ENCODE assay signal across 8 mouse cellular contexts in genomic region chr14:47188475-47188847, GRCm38 (mm10). TPM values are rescaled to one million over a fixed set of nuclear protein-coding genes. Genes with fewer than 3 reads are reported as not detected.
DNase-seq lines count a peak whose midpoint lies in the region; ATAC-seq and TF ChIP-seq lines count a peak whose summit lies in the region.

No protein-coding gene starts in this region.

- TF ChIP-seq CTCF in liver, embryonic 14.5 days (IDR thresholded peaks at IDR 0.05; ENCODE audit: low read depth): no peak

- H3K4me1 ChIP-seq in forebrain, embryonic 13.5 days: peaks cover 6% of the 10 kb centered on the region
- H3K4me1 ChIP-seq in liver, embryonic 14.5 days (replicated peaks; ENCODE audit: control insufficient read depth in 2 of 2, insufficient read depth in 2 of 2, low read length in 1 of 2): peaks cover 5 to 8% of the 10 kb centered on the region in 2 experiments; a peak in 2 of 4 replicates

- peak overlapping the region; percentile 99 for H3K4me2 ChIP-seq in forebrain, embryonic 13.5 days
- H3K4me2 ChIP-seq in liver, embryonic 14.5 days (ENCODE audit: low read depth): peak overlapping the region; percentile 87

- TF ChIP-seq EP300 in liver, embryonic 14.5 days (IDR thresholded peaks at IDR 0.05; ENCODE audit: low read depth): no peak

- WGBS in forebrain, embryonic 13.5 days: 2% methylated on average over 16 of the region's 16 CpGs
- WGBS in liver, embryonic 14.5 days (ENCODE audit: insufficient replicate concordance): 1% methylated on average over 16 of the region's 16 CpGs

- peaks cover 23% of the 10 kb centered on the region for H3K27me3 ChIP-seq in forebrain, embryonic 13.5 days
- peaks cover 13% of the 10 kb centered on the region for H3K27me3 ChIP-seq in liver, embryonic 14.5 days (ENCODE audit: control insufficient read depth, insufficient read depth, low read length)

- no peaks in the 10 kb centered on the region for H3K9me3 ChIP-seq in forebrain, embryonic 13.5 days (replicated peaks)
- no peaks in the 10 kb centered on the region for H3K9me3 ChIP-seq in liver, embryonic 14.5 days (ENCODE audit: control insufficient read depth, low read length)

- H3K4me3 ChIP-seq in forebrain, embryonic 13.5 days: peak overlapping the region; percentile 63
- peak overlapping the region; percentile 64 to 76 for H3K4me3 ChIP-seq in liver, embryonic 14.5 days (ENCODE audit: insufficient read depth in 1 of 2, low read depth in 2 of 2, low read length in 2 of 2)

- H3K36me3 ChIP-seq in forebrain, embryonic 13.5 days (ENCODE audit: poor library complexity, severe bottlenecking): no peaks in the 10 kb centered on the region
- H3K36me3 ChIP-seq in liver, embryonic 14.5 days (replicated peaks; ENCODE audit: control insufficient read depth, insufficient read depth, low read depth): no peaks in the 10 kb centered on the region

- H3K27ac ChIP-seq in forebrain, embryonic 13.5 days: no peak overlapping the region
- no peak overlapping the region for H3K27ac ChIP-seq in liver, embryonic 14.5 days

- 0 out of 2 replicates have a peak, but pooled peaks have one; percentile 7 for ATAC-seq in frontal cortex, adult (ENCODE audit: low TSS enrichment)
- ATAC-seq in forebrain, embryonic 13.5 days: peak; percentile 40; the same call in 1 of the 2 replicates
- ATAC-seq in liver, embryonic 14.5 days (ENCODE audit: insufficient read depth): no peak

- peak overlapping the region; percentile 68 for H3K9ac ChIP-seq in forebrain, embryonic 13.5 days
- peak overlapping the region; percentile 59 for H3K9ac ChIP-seq in liver, embryonic 14.5 days (replicated peaks)

- no peak for DNase-seq in frontal cortex, adult 2 months (ENCODE audit: extremely low spot score in 1 of 2, low spot score in 1 of 2)
- DNase-seq in CD4-positive, CD25-positive, alpha-beta regulatory T cell, adult 2 months (ENCODE audit: low read depth, low spot score): peak; percentile 52
- no peak for DNase-seq in liver, embryonic 14.5 days (ENCODE audit: low read depth in 3 of 3, low spot score in 3 of 3)
- no peak for DNase-seq in urinary bladder, adult 2 months (ENCODE audit: low spot score)
- DNase-seq in kidney, postnatal 4 days: no peak
- no peak for DNase-seq in testis, postnatal 10 days (ENCODE audit: low spot score)

RNA-seq across cellular contexts. Expression of gene Gch1, which starts 0.8 kb away (rescaled TPM):
- 1.8 and 2.4 TPM in 2 replicates for polyA plus RNA-seq in frontal cortex, adult 2 months (2012; rRNA removed)
- 1.2 and 1.4 TPM in 2 replicates for polyA plus RNA-seq in forebrain, embryonic 13.5 days (2015; fragmentation: Nextera tagmentation; extraction: Ambion mirVana)
- polyA plus RNA-seq in liver, embryonic 14.5 days (2012; rRNA removed): 1.9 and 2.4 TPM in 2 replicates
- polyA plus RNA-seq in liver, embryonic 14.5 days (2014; fragmentation: Nextera tagmentation; extraction: Ambion mirVana): 3.8 and 3.9 TPM in 2 replicates
- polyA plus RNA-seq in urinary bladder, adult 2 months (2012; rRNA removed): 4.6 and 5.7 TPM in 2 replicates
